Mouse (Mus musculus) CD4-positive naive resting alpha-beta T cell, adult 76 days (primary cell): ENCODE results near the gene Tnfrsf4. TPM values are rescaled to one million over a fixed set of nuclear protein-coding genes. Genes with fewer than 3 reads are reported as not detected.

ENCODE experiments used
- total RNA-seq: library from RNA; stranded (reverse); gene quantifications from one replicate; pipeline ENCODE4 v1.2.4, GENCODE M21; 2023

Gene Tnfrsf4
- 33.2 TPM for total RNA-seq

GRCm38 (mm10) chr4:156013637-156014036 is at the start of gene Tnfrsf4:
Gene Tnfrsf4, plus strand, starts transcription at chr4:156013843.

GRCm38 (mm10) chr4:155992241-155992905 is 21.3 kb upstream of the Tnfrsf4 start, which contains the start of the genes B3galt6 and Sdf4:
Gene B3galt6, minus strand, starts transcription at chr4:155992649.
Gene Sdf4, plus strand, starts transcription at chr4:155992872.

GRCm38 (mm10) chr4:156026013-156026412 is 12.4 kb downstream of the Tnfrsf4 start, which contains the start of gene Tnfrsf18:
Gene Tnfrsf18, plus strand, starts transcription at chr4:156026164.

GRCm38 (mm10) chr4:156059261-156059660 is 45.6 kb downstream of the Tnfrsf4 start, which contains the start of gene Ttll10:
Gene Ttll10, minus strand, starts transcription at chr4:156059414.

Other genes starting within 250 kb of the Tnfrsf4 start
- gene Vwa1, start 239.1 kb upstream of the Tnfrsf4 start, total RNA-seq = not detected
- gene Tmem88b, start 228.0 kb upstream of the Tnfrsf4 start, total RNA-seq = not detected
- not detected for gene Ankrd65, start 223.4 kb upstream of the Tnfrsf4 start, total RNA-seq
- gene Mrpl20, start 211.0 kb upstream of the Tnfrsf4 start, total RNA-seq = 36.7 TPM
- gene Ccnl2, start 201.4 kb upstream of the Tnfrsf4 start, total RNA-seq = 283 TPM
- 73.2 TPM for gene Aurkaip1, start 182.6 kb upstream of the Tnfrsf4 start, total RNA-seq
- gene Mxra8, start 174.2 kb upstream of the Tnfrsf4 start, total RNA-seq = 3.2 TPM
- gene Dvl1, start 166.4 kb upstream of the Tnfrsf4 start, total RNA-seq = 67.2 TPM
- gene Tas1r3, start 150.5 kb upstream of the Tnfrsf4 start, total RNA-seq = 1.6 TPM
- 9.6 TPM for gene Cptp, start 144.4 kb upstream of the Tnfrsf4 start, total RNA-seq
- gene Ints11, start 144.3 kb upstream of the Tnfrsf4 start, total RNA-seq = 49.4 TPM
- gene Pusl1, start 122.1 kb upstream of the Tnfrsf4 start, total RNA-seq = 33.6 TPM
- 46.6 TPM for gene Acap3, start 122.0 kb upstream of the Tnfrsf4 start, total RNA-seq
- 147 TPM for gene Ube2j2, start 70.0 kb upstream of the Tnfrsf4 start, total RNA-seq
- 7.1 TPM for gene C1qtnf12, start 51.5 kb upstream of the Tnfrsf4 start, total RNA-seq
- 4.5 TPM for gene B3galt6, start 21.2 kb upstream of the Tnfrsf4 start, total RNA-seq
- 221 TPM for gene Sdf4, start 21.0 kb upstream of the Tnfrsf4 start, total RNA-seq
- gene Tnfrsf18, start 12.3 kb downstream of the Tnfrsf4 start, total RNA-seq = 59.7 TPM
- not detected for gene Ttll10, start 45.6 kb downstream of the Tnfrsf4 start, total RNA-seq
- gene 9430015G10Rik, start 96.1 kb downstream of the Tnfrsf4 start, total RNA-seq = 37.9 TPM
- gene Rnf223, start 116.7 kb downstream of the Tnfrsf4 start, total RNA-seq = 0.26 TPM
- 5.0 TPM for gene Agrn, start 183.6 kb downstream of the Tnfrsf4 start, total RNA-seq
- gene Isg15, start 187.0 kb downstream of the Tnfrsf4 start, total RNA-seq = 10.8 TPM
- gene AW011738, start 189.5 kb downstream of the Tnfrsf4 start, total RNA-seq = 8.2 TPM
- 0.62 TPM for gene Perm1, start 202.0 kb downstream of the Tnfrsf4 start, total RNA-seq
- gene Plekhn1, start 221.0 kb downstream of the Tnfrsf4 start, total RNA-seq = 49.1 TPM
- 96.5 TPM for gene Noc2l, start 222.2 kb downstream of the Tnfrsf4 start, total RNA-seq
- gene Samd11, start 241.8 kb downstream of the Tnfrsf4 start, total RNA-seq = 1.6 TPM